Mouse (Mus musculus): Measurements from ENCODE around the gene Glis3.

Gene Glis3

GRCm38 (mm10) chr19:28454331-28454730 is 225.5 kb downstream of the Glis3 start:
- no peak for DNase-seq

GRCm38 (mm10) chr19:28452951-28453520 is 226.8 kb downstream of the Glis3 start:
- no peak for DNase-seq

GRCm38 (mm10) chr19:28448811-28449210 is 231.1 kb downstream of the Glis3 start:
- DNase-seq, result no peak

GRCm38 (mm10) chr19:28442161-28442560 is 237.7 kb downstream of the Glis3 start:
- no peak for DNase-seq

GRCm38 (mm10) chr19:28436457-28437148 is 243.3 kb downstream of the Glis3 start:
- DNase-seq, result peak in 1 of 2 experiments; percentile 26

GRCm38 (mm10) chr19:28428220-28428816 is 251.6 kb downstream of the Glis3 start:
- no peak for DNase-seq

GRCm38 (mm10) chr19:28424180-28424579 is 255.7 kb downstream of the Glis3 start:
- no peak for DNase-seq

- no peak for DNase-seq
Observed at GRCm38 (mm10) chr19:28422939-28423338, 256.9 kb downstream of the Glis3 start.

- DNase-seq, result no peak
Observed at GRCm38 (mm10) chr19:28416069-28416468, 263.8 kb downstream of the Glis3 start.

GRCm38 (mm10) chr19:28408787-28409186 is 271.1 kb downstream of the Glis3 start:
- DNase-seq, result no peak

GRCm38 (mm10) chr19:28402956-28403355 is 276.9 kb downstream of the Glis3 start:
- DNase-seq, result no peak

GRCm38 (mm10) chr19:28395584-28395861 is 284.4 kb downstream of the Glis3 start:
- no peak for DNase-seq

- DNase-seq, result no peak
Observed at GRCm38 (mm10) chr19:28394826-28395583, 284.9 kb downstream of the Glis3 start.

GRCm38 (mm10) chr19:28393766-28394165 is 286.1 kb downstream of the Glis3 start:
- no peak for DNase-seq

GRCm38 (mm10) chr19:28392838-28393237 is 287.0 kb downstream of the Glis3 start:
- no peak for DNase-seq

- DNase-seq, result no peak
Observed at GRCm38 (mm10) chr19:28390920-28391319, 289.0 kb downstream of the Glis3 start.

- DNase-seq, result no peak
Observed at GRCm38 (mm10) chr19:28389146-28389545, 290.7 kb downstream of the Glis3 start.

- no peak for DNase-seq
Observed at GRCm38 (mm10) chr19:28383425-28383824, 296.5 kb downstream of the Glis3 start.

- DNase-seq, result no peak
Observed at GRCm38 (mm10) chr19:28382168-28382911, 297.5 kb downstream of the Glis3 start.

GRCm38 (mm10) chr19:28381441-28381840 is 298.4 kb downstream of the Glis3 start:
- no peak for DNase-seq

GRCm38 (mm10) chr19:28380691-28381262 is 299.1 kb downstream of the Glis3 start:
- DNase-seq, result peak in 1 of 2 experiments; percentile 21

GRCm38 (mm10) chr19:28377788-28378295 is 302.0 kb downstream of the Glis3 start:
- DNase-seq, result no peak
